ENCODE assay signal across 14 mouse cellular contexts in genomic region chr3:103305411-103305982, GRCm38 (mm10).
"Had no signal": no experiment of that assay in that cellular context is flagged by ENCODE, and none has a peak within 500 bp of the region (broad histone marks: within the 10 kb centered on the region; RNA-seq: fewer than 3 reads in every experiment).

No protein-coding gene starts in this region.

- H3K27ac ChIP-seq: kidney, embryonic 15.5 days; limb, embryonic 13.5 days; liver, embryonic 14.5 days; stomach, postnatal 0 days had no signal

- H3K9ac ChIP-seq: kidney, embryonic 15.5 days; limb, embryonic 13.5 days; liver, embryonic 14.5 days had no signal

- H3K27me3 ChIP-seq: kidney, embryonic 15.5 days; limb, embryonic 13.5 days had no signal

- H3K36me3 ChIP-seq: kidney, embryonic 15.5 days; limb, embryonic 13.5 days had no signal

- H3K4me3 ChIP-seq: kidney, embryonic 15.5 days; limb, embryonic 13.5 days had no signal

- H3K9me3 ChIP-seq: kidney, embryonic 15.5 days; limb, embryonic 13.5 days had no signal

- H3K4me2 ChIP-seq: kidney, embryonic 15.5 days; limb, embryonic 13.5 days; midbrain, embryonic 11.5 days had no signal

- DNase-seq: kidney, adult 18-20 months; kidney, postnatal 25 days; layer of hippocampus, adult 9-11 months; layer of hippocampus, postnatal 36 days; lung, adult 18-20 months; lung, postnatal 36 days; right cerebral cortex, adult 18-20 months; right cerebral cortex, postnatal 25 days; thymus, postnatal 4 days had no signal
